Mouse (Mus musculus) olfactory bulb, adult 2 months (tissue): ENCODE measurements around the gene Gabarapl2.

Experiments used
- CTCF ChIP-seq: fragments of 200-500 bp; IDR thresholded peaks from 2 replicates; pipeline ENCODE4 v1.5.1; 2012; ENCODE audit warnings: low read depth, mild to moderate bottlenecking, low read length, moderate library complexity; ENCODE audit not compliant: insufficient read depth
- POLR2A ChIP-seq: fragments of 200-500 bp; IDR thresholded peaks from 2 replicates; pipeline ENCODE4 v1.6.1; 2012; ENCODE audit warnings: mild to moderate bottlenecking, low read depth, low read length, moderate library complexity; ENCODE audit not compliant: insufficient read depth

DNA sequence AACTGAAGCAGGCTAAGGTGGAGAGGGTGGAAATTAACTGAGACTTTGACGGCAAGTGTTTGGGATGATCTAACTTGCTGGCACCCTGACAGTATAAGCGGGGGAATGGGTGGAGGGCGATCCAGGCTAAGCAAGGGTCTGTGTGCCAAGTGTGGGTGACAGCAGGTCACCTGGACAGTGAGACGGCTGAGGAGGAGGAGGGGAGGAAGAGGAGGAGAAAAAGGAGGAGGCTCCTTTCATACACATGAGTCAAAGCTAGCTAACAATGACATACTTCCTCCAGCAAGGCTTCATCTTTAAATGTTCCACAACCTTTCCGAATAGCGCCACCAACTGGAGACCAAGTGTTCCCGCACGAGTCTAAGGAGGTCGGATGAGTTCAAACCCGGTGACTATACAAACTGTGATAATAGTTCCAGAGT lies 17.1 kb upstream of the Gabarapl2 start:
- TF ChIP-seq POLR2A (no peak), CTCF (no peak)
